Mouse (Mus musculus) heart, embryonic 12.5 days (tissue): ENCODE results near the gene Pxmp4. TPM values are rescaled to one million over a fixed set of nuclear protein-coding genes. Genes with fewer than 3 reads are reported as not detected.
A peak's percentile ranks its signal among the peaks of the same experiment; 100 is the strongest.

Experiments used
- ATAC-seq: fragments of 200-750 bp; cut with Nextera tagmentation; 2 replicates; pipeline ENCODE4 v1.8.0; 2017; ENCODE audit warnings: moderate TSS enrichment, moderate library complexity; ENCODE audit not compliant: insufficient number of reproducible peaks, low FRiP score
- H3K27ac ChIP-seq: fragments of 300-500 bp; sonication (generic); 2 replicates; pipeline ENCODE4 v1.5.1; 2016; ENCODE audit warnings: mild to moderate bottlenecking, moderate library complexity; ENCODE audit not compliant: poor library complexity, severe bottlenecking
- H3K27me3 ChIP-seq: fragments of 300-500 bp; sonication (generic); replicated peaks from 2 replicates; pipeline ENCODE4 v1.6.1; 2016; ENCODE audit warnings: mild to moderate bottlenecking, moderate library complexity
- H3K36me3 ChIP-seq: fragments of 300-500 bp; sonication (generic); 2 replicates; pipeline ENCODE4 v1.6.1; 2016; ENCODE audit warnings: mild to moderate bottlenecking, moderate library complexity
- H3K4me1 ChIP-seq: fragments of 300-500 bp; sonication (generic); replicated peaks from 2 replicates; pipeline ENCODE4 v1.6.1; 2016; ENCODE audit warnings: mild to moderate bottlenecking
- H3K4me2 ChIP-seq: fragments of 300-500 bp; sonication (generic); 2 replicates; pipeline ENCODE4 v1.6.1; 2016; ENCODE audit warnings: mild to moderate bottlenecking, moderate library complexity
- H3K4me3 ChIP-seq: fragments of 300-500 bp; sonication (generic); 2 replicates; pipeline ENCODE4 v1.5.1; 2016; ENCODE audit warnings: mild to moderate bottlenecking
- H3K9ac ChIP-seq: fragments of 300-500 bp; sonication (generic); 2 replicates; pipeline ENCODE4 v1.6.1; 2016; ENCODE audit warnings: mild to moderate bottlenecking, moderate library complexity
- H3K9me3 ChIP-seq: fragments of 300-500 bp; sonication (generic); replicated peaks from 2 replicates; pipeline ENCODE4 v1.6.1; 2016; ENCODE audit warnings: mild to moderate bottlenecking, moderate library complexity
- WGBS: fragments of 180-500 bp; shearing (Covaris S2); methylation state at CpG from one replicate; pipeline ENCODE4 v1.1.7; 2016; 5-methylcytosine and 5-hydroxymethylcytosine counted together
- polyA plus RNA-seq: library from polyadenylated mRNA; unstranded; fragments of >200 nt; fragmentation: Nextera tagmentation; extraction: Ambion mirVana; gene quantifications from 2 replicates; pipeline ENCODE4 v1.2.1, GENCODE M21; 2016

The Pxmp4 gene
- polyA plus RNA-seq, 1 experiment from 2014 or later = 18.9 TPM

- Histone ChIP-seq H3K4me1 (peaks cover 21% of the 10 kb centered on the region), H3K27me3 (no peaks in the 10 kb centered on the region), H3K27ac (no peak overlapping the region), H3K4me3 (no peak overlapping the region), H3K9ac (no peak overlapping the region), H3K9me3 (0 out of 2 replicates have a peak, but pooled peaks cover 4% of the 10 kb centered on the region), H3K36me3 (peaks cover 9% of the 10 kb centered on the region), H3K4me2 (no peak overlapping the region)
- WGBS = 73% methylated on average over 5 of the region's 5 CpGs
- ATAC-seq = no peak
Measured at GRCm38 (mm10) chr2:154586405-154586804, 17.1 kb downstream of the Pxmp4 start.

DNA sequence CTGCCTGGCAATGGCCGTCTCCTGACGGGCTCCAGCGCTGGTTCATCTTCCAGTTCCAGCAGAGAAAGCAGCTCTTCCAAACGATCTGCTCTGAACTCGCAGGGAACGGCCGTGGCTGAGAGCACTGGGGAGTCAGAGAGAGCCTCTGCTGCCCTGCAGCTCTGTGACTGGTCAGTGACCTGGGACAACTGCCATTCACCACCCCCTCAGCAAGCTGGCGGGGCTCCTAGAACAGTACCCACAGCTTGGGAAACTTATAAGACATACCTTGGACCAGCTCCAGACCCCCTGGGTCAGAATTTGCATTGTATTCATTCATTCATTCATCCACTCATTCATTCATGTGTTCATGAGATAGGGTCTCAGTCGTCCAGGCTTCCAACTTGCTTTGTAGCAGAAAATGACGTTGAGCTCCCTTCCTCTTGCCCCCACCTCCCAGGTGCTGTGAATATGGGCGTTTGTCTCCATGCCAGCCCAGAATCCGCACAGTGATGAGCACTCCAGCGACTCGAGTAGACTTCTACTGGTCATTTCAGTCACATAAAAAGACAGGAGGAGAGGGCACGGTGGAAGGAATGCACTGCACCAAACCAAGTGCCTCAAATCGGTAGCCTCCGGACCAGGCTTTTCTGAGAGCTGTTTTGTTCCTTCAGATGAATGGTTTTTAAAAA, 18.4 kb downstream of the Pxmp4 start:
- peaks cover 9% of the 10 kb centered on the region for H3K36me3 ChIP-seq
- no peak for ATAC-seq
- H3K4me3 ChIP-seq = no peak overlapping the region
- no peak overlapping the region for H3K9ac ChIP-seq
- 0 out of 2 replicates have a peak, but pooled peaks cover 4% of the 10 kb centered on the region for H3K9me3 ChIP-seq
- WGBS = 60% methylated on average over 17 of the region's 17 CpGs
- H3K4me1 ChIP-seq = peaks cover 21% of the 10 kb centered on the region
- no peaks in the 10 kb centered on the region for H3K27me3 ChIP-seq
- H3K4me2 ChIP-seq = 0 out of 2 replicates have a peak overlapping the region, but pooled peaks have one; percentile 8
- no peak overlapping the region for H3K27ac ChIP-seq

- H3K4me3 ChIP-seq = no peak overlapping the region
- H3K36me3 ChIP-seq = peaks cover 9% of the 10 kb centered on the region
- H3K27ac ChIP-seq = no peak overlapping the region
- H3K4me2 ChIP-seq = 0 out of 2 replicates have a peak overlapping the region, but pooled peaks have one; percentile 8
- H3K4me1 ChIP-seq = peaks cover 21% of the 10 kb centered on the region
- H3K27me3 ChIP-seq = no peaks in the 10 kb centered on the region
- ATAC-seq = no peak
- no peak overlapping the region for H3K9ac ChIP-seq
- 44% methylated on average over 15 of the region's 15 CpGs for WGBS
- H3K9me3 ChIP-seq = 0 out of 2 replicates have a peak, but pooled peaks cover 4% of the 10 kb centered on the region
Measured at GRCm38 (mm10) chr2:154583906-154584872, 19.3 kb downstream of the Pxmp4 start.

- Histone ChIP-seq H3K27me3 (no peaks in the 10 kb centered on the region), H3K9me3 (0 out of 2 replicates have a peak, but pooled peaks cover 1% of the 10 kb centered on the region), H3K9ac (no peak overlapping the region), H3K27ac (no peak overlapping the region), H3K36me3 (peaks cover 1% of the 10 kb centered on the region; the same call in 1 of the 2 replicates), H3K4me1 (peaks cover 20% of the 10 kb centered on the region), H3K4me3 (no peak overlapping the region), H3K4me2 (no peak overlapping the region)
- WGBS = 90% methylated on average over 1 of the region's 1 CpGs
- no peak for ATAC-seq
Measured at GRCm38 (mm10) chr2:154581421-154581820, 22.1 kb downstream of the Pxmp4 start.

- Histone ChIP-seq H3K4me1 (peaks cover 20% of the 10 kb centered on the region), H3K9ac (no peak overlapping the region), H3K4me2 (no peak overlapping the region), H3K36me3 (no peaks in the 10 kb centered on the region), H3K27ac (0 out of 2 replicates have a peak overlapping the region, but pooled peaks have one; percentile 17), H3K9me3 (no peaks in the 10 kb centered on the region), H3K27me3 (no peaks in the 10 kb centered on the region), H3K4me3 (no peak overlapping the region)
- no peak for ATAC-seq
- 67% methylated on average over 8 of the region's 8 CpGs for WGBS
Measured at GRCm38 (mm10) chr2:154580586-154580985, 22.9 kb downstream of the Pxmp4 start.

DNA sequence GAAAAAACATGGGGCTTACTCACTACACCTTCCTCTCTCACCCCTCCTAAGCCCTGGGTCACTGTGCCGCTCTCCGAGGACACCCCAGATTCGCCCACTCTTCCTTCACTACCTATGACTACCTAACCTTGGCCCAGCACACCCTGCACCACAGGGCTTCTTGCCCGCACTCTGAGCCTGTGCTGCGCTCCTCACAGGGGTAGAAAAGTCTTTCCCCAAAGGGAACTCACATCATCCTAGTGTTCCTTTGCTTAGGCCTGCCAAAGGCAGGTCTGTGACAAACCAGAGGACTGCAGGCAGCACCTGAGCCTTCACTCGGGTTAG, 25.8 kb downstream of the Pxmp4 start:
- no peak for ATAC-seq
- no peaks in the 10 kb centered on the region for H3K36me3 ChIP-seq
- no peak overlapping the region for H3K4me3 ChIP-seq
- H3K9me3 ChIP-seq = no peaks in the 10 kb centered on the region
- WGBS = 90% methylated on average over 6 of the region's 6 CpGs
- no peaks in the 10 kb centered on the region for H3K27me3 ChIP-seq
- H3K4me1 ChIP-seq = 0 out of 2 replicates have a peak, but pooled peaks cover 3% of the 10 kb centered on the region
- no peak overlapping the region for H3K27ac ChIP-seq
- no peak overlapping the region for H3K4me2 ChIP-seq
- no peak overlapping the region for H3K9ac ChIP-seq

DNA sequence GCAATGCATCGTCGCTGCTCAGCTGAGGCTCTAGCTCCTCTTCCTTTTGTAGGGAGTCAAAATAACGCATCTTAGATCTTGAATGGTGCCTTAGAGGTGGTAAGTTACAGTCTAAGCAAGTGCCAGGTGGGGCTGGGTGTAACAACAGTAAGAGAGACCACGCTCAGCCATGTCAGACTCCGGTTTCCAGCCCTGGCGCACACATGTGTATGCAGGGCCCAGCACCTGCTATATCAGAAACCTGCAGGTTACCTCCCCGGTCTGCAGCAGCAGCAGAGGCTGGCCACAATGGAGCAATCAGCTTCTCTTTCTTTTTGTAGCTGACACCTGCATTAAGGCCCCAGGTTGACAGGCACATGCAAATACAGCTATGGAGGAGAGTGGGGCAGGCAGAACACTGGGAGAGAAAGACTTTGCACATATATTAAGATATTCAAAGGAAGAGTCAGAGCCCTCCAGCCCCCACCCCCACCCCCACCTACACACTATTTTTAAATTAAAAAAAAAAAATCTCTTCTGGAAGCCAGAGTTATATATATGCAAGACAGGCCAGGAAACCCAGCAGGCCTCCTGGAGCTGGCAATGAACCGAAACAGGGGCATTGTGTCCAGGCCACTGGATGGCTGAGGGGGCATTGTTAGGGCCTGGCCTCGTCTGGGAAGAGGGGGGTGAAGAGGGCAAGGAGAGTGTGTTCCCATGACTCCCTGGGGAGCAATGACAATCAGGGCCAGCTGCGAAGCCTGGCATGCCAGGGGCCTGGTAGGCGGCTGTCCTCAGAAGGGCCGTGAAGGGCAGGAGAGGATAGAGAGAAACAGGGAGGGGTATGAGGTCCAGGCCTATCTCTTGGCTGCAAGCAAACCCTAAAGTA, 26.4 kb downstream of the Pxmp4 start:
- H3K36me3 ChIP-seq = no peaks in the 10 kb centered on the region
- no peak overlapping the region for H3K4me3 ChIP-seq
- 0 out of 2 replicates have a peak overlapping the region, but pooled peaks have one; percentile 11 for H3K9ac ChIP-seq
- H3K27ac ChIP-seq = no peak overlapping the region
- no peaks in the 10 kb centered on the region for H3K9me3 ChIP-seq
- ATAC-seq = no peak
- H3K27me3 ChIP-seq = no peaks in the 10 kb centered on the region
- 59% methylated on average over 12 of the region's 12 CpGs for WGBS
- no peak overlapping the region for H3K4me2 ChIP-seq
- H3K4me1 ChIP-seq = 0 out of 2 replicates have a peak, but pooled peaks cover 3% of the 10 kb centered on the region

- Histone ChIP-seq H3K9me3 (no peaks in the 10 kb centered on the region), H3K4me3 (no peak overlapping the region), H3K4me1 (peaks cover 8% of the 10 kb centered on the region), H3K4me2 (no peak overlapping the region), H3K27ac (no peak overlapping the region), H3K36me3 (no peaks in the 10 kb centered on the region), H3K27me3 (no peaks in the 10 kb centered on the region), H3K9ac (no peak overlapping the region)
- 71% methylated on average over 7 of the region's 7 CpGs for WGBS
- ATAC-seq = no peak
Measured at GRCm38 (mm10) chr2:154574271-154574670, 29.2 kb downstream of the Pxmp4 start.

DNA sequence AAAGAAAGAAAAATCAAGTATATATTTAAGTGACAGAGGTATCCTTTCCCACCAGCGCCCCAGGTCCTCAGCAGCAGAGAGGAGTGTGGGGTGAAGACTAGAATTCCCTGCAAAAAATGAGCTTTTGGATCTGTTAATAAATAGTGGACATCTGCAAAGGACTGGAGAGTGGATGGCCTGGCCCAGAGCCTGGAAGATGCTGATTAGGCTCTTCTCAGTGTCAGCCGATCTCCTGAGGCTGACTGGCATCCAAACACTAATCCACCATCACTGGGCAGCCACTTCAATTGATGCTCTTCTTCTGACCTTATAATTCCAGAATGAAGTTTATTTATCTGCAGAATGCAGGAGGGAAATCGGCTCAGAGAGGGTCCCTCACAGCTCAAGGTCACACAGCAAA, 30.5 kb downstream of the Pxmp4 start:
- no peak overlapping the region for H3K27ac ChIP-seq
- no peak overlapping the region for H3K9ac ChIP-seq
- H3K27me3 ChIP-seq = no peaks in the 10 kb centered on the region
- no peak overlapping the region for H3K4me2 ChIP-seq
- no peaks in the 10 kb centered on the region for H3K9me3 ChIP-seq
- H3K36me3 ChIP-seq = no peaks in the 10 kb centered on the region
- 75% methylated on average over 3 of the region's 3 CpGs for WGBS
- ATAC-seq = no peak
- peaks cover 18% of the 10 kb centered on the region for H3K4me1 ChIP-seq
- H3K4me3 ChIP-seq = no peak overlapping the region

DNA sequence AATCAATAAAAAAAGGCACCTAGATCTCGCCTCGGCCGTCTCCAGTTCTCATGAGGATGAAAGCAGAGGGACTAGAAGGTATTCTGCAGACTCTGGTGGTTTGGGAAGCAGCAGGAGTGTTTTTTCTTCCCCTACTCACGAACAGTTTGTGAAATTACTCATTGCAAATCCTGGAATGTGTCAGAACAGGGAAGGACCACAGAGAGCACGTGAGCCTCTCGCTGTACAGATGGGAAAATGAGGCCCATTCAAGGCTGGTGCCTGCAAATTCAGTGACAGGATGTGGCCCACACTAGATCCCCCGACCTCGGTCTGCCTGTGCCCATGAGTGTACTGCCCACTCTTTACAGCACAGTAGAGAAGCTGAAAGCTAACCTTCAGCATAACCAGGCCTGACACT, 31.5 kb downstream of the Pxmp4 start:
- Histone ChIP-seq H3K36me3 (no peaks in the 10 kb centered on the region), H3K27ac (no peak overlapping the region), H3K4me2 (no peak overlapping the region), H3K4me1 (peaks cover 22% of the 10 kb centered on the region), H3K27me3 (no peaks in the 10 kb centered on the region), H3K9me3 (no peaks in the 10 kb centered on the region), H3K4me3 (no peak overlapping the region), H3K9ac (no peak overlapping the region)
- 77% methylated on average over 8 of the region's 8 CpGs for WGBS
- no peak for ATAC-seq
